Mouse (Mus musculus): ENCODE measurements around the gene Rnls.

- TF ChIP-seq CTCF (IDR thresholded peaks at IDR 0.05; ENCODE audit: borderline replicate concordance, insufficient read depth, low read length) (no peak), POLR2A (IDR thresholded peaks at IDR 0.05; ENCODE audit: low read depth, low read length) (no peak)
These were observed 189.7 kb downstream of the Rnls start for GRCm38 (mm10) chr19:33202422-33202821.

Measured in embryonic fibroblast, embryonic 13.5 days (primary cell).